Mouse (Mus musculus): ENCODE measurements at regions not wholly inside any gene's neighbourhood (a gene's known extent, or its start where the extent isn't known, plus 50 kb on each side); places are given as distances from the start of the nearest gene placed in this dataset.

DNA sequence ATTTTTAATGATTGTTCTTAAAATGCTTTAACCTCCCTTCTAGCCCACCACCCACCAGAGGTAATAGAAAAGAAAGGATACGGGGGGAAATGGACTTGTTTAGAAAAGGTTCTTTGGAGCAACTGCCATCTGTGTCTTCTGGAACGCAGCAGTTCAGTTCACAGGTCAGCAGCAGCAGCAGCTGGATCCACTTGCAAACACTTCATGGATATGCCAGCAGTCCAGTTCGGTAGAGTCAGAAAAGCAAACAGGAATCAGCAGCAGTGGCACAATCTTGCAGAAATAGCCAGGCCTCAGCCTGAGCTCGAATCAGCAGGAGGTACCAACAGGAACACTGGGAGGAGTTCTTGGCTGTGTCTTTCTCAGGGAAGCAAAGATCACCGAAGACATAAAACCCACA, 64.3 kb upstream of the Msn start:
- TF ChIP-seq CTCF (IDR thresholded peaks at IDR 0.05 in 2 of 3, conservative IDR thresholded peaks at IDR 0.05 in 1 of 3; ENCODE audit: control insufficient read depth in 1 of 3, insufficient read depth in 1 of 3, low read depth in 2 of 3, low read length in 3 of 3, poor library complexity in 1 of 3, severe bottlenecking in 1 of 3) (no peak), ZMIZ1 (IDR thresholded peaks at IDR 0.05; ENCODE audit: low read depth, low read length) (no peak), NELFE (IDR thresholded peaks at IDR 0.05; ENCODE audit: low read depth, low read length) (no peak)
